Mouse (Mus musculus) cortical plate, adult 2 months (tissue): ENCODE results near the gene Gm21985.

ENCODE experiments used
- CTCF ChIP-seq: fragments of 200-500 bp; IDR thresholded peaks from 2 replicates; pipeline ENCODE4 v1.5.1; 2011; ENCODE audit warnings: mild to moderate bottlenecking, control low read depth, low read length; ENCODE audit not compliant: insufficient read depth; ENCODE audit errors: extremely low read depth
- POLR2A ChIP-seq: fragments of 200-500 bp; IDR thresholded peaks from 2 replicates; pipeline ENCODE4 v1.6.1; 2011; ENCODE audit warnings: mild to moderate bottlenecking, low read length, control low read depth; ENCODE audit not compliant: insufficient read depth; ENCODE audit errors: extremely low read depth

DNA sequence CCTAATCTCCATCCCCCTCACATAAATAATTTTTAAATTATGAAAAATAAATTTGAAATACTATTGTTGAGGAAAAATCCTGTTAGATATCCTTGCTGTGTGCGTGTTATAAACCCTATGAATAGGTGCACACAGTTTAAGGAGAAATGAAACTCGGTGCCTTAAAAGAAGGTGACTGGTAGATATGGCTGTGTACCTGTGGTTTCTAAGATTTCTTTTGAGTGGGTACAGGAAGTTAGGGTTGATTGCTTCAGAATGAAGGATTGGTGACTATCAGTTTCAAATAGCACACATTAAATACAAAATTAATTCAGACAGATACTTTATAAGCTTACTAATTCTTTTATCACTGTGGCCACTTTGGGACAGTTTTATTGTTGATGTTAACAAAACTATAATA is 171.5 kb downstream of the Gm21985 start:
- TF ChIP-seq POLR2A (no peak), CTCF (no peak)
